Mouse (Mus musculus) neural tube, embryonic 11.5 days (tissue): Measurements from ENCODE around the gene Efr3b. TPM values are rescaled to one million over a fixed set of nuclear protein-coding genes. Genes with fewer than 3 reads are reported as not detected.

Experiments used
- ATAC-seq: fragments of 200-750 bp; cut with Nextera tagmentation; 2 replicates; pipeline ENCODE4 v1.8.0; 2017; ENCODE audit warnings: moderate number of reproducible peaks, mild to moderate bottlenecking, moderate TSS enrichment, moderate library complexity; ENCODE audit not compliant: insufficient read depth, low FRiP score, low TSS enrichment
- DNase-seq: peaks from one replicate; pipeline ENCODE4 v3.0.0-alpha.2; 2015; ENCODE audit warnings: low spot score
- H3K27ac ChIP-seq: fragments of 300-500 bp; sonication (generic); 2 replicates; pipeline ENCODE4 v1.5.1; 2014; ENCODE audit warnings: low read depth, mild to moderate bottlenecking, low read length
- H3K27me3 ChIP-seq: fragments of 300-500 bp; sonication (generic); 2 replicates; pipeline ENCODE4 v1.6.1; 2014; ENCODE audit warnings: mild to moderate bottlenecking, low read length, mixed read lengths; ENCODE audit not compliant: control insufficient read depth, insufficient read depth
- H3K36me3 ChIP-seq: fragments of 300-500 bp; sonication (generic); 2 replicates; pipeline ENCODE4 v1.6.1; 2014; ENCODE audit warnings: mild to moderate bottlenecking, low read length, moderate library complexity, mixed read lengths; ENCODE audit not compliant: control insufficient read depth, insufficient read depth
- H3K4me1 ChIP-seq: fragments of 300-500 bp; sonication (generic); 2 replicates; pipeline ENCODE4 v1.6.1; 2014; ENCODE audit warnings: low read length, mixed read lengths; ENCODE audit not compliant: control insufficient read depth, insufficient read depth
- H3K4me2 ChIP-seq: fragments of 300-500 bp; sonication (generic); 2 replicates; pipeline ENCODE4 v1.6.1; 2014; ENCODE audit warnings: low read depth, mild to moderate bottlenecking, moderate library complexity
- H3K4me3 ChIP-seq: fragments of 300-500 bp; sonication (generic); 2 replicates; pipeline ENCODE4 v1.5.1; 2014; ENCODE audit warnings: low read depth, low read length
- H3K9ac ChIP-seq: fragments of 300-500 bp; sonication (generic); 2 replicates; pipeline ENCODE4 v1.6.1; 2014; ENCODE audit warnings: mild to moderate bottlenecking, low read length
- H3K9me3 ChIP-seq: fragments of 300-500 bp; sonication (generic); 2 replicates; pipeline ENCODE4 v1.6.1; 2016; ENCODE audit warnings: low read length; ENCODE audit not compliant: control insufficient read depth
- WGBS: fragments of 180-500 bp; shearing (Covaris S2); extraction: QIAGEN DNeasy Blood & Tissue Kit; methylation state at CpG from one replicate; pipeline ENCODE4 v1.1.7; 2014; 5-methylcytosine and 5-hydroxymethylcytosine counted together
- polyA plus RNA-seq: library from polyadenylated mRNA; unstranded; fragments of >200 nt; fragmentation: Nextera tagmentation; extraction: Ambion mirVana; gene quantifications from 2 replicates; pipeline ENCODE4 v1.2.1, GENCODE M21; 2014

Gene Efr3b
- 14.1 and 17.5 TPM in 2 replicates for polyA plus RNA-seq

- H3K4me2 ChIP-seq: peak within 1 kb of the TSS; percentile 86
- DNase-seq (peak; percentile 94), ATAC-seq (peak; percentile 95)
- peaks cover 4% of the 10 kb centered on the region for H3K4me1 ChIP-seq
- H3K4me3 ChIP-seq: peak within 1 kb of the TSS; percentile 68
- no peaks in the 10 kb centered on the region for H3K36me3 ChIP-seq
- H3K9ac ChIP-seq: peak within 1 kb of the TSS; percentile 77
- WGBS: under 1% methylated on average over 62 of the region's 78 CpGs
- 0 out of 2 replicates have a peak, but pooled peaks cover 2% of the 10 kb centered on the region for H3K27me3 ChIP-seq
- H3K9me3 ChIP-seq: no peaks in the 10 kb centered on the region
- H3K27ac ChIP-seq: peak within 1 kb of the TSS; percentile 11; the same call in 1 of the 2 replicates
These were observed at the start of gene Efr3b for GRCm38 (mm10) chr12:4038061-4039041. Gene Efr3b (minus strand): TSS chr12:4038915.

DNA sequence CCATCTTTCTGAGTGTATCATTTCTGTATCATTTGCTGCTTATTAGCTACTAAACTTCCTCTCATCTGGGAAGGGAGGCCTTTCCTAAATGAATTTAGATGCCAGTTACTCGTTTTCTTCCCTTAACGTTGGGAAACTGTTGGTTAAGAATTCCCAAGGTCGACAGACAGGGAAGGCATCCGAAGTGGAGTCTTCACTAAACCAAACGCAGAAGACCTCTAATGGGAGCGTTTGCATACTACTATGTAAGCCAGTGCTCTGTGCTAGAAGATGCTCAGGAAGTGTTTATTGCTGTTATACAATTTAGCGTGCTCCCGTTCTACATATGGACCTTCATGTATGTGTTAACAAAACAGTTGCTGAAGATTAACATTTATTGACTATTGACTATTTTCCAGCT is 44.7 kb upstream of the Efr3b start:
- no peaks in the 10 kb centered on the region for H3K9me3 ChIP-seq
- ATAC-seq (no peak), DNase-seq (no peak)
- H3K9ac ChIP-seq: no peak overlapping the region
- no peaks in the 10 kb centered on the region; the same call in 1 of the 2 replicates for H3K4me1 ChIP-seq
- 78% methylated on average over 8 of the region's 8 CpGs for WGBS
- H3K36me3 ChIP-seq: no peaks in the 10 kb centered on the region; the same call in 1 of the 2 replicates
- H3K27me3 ChIP-seq: no peaks in the 10 kb centered on the region
- peak overlapping the region; percentile 59 for H3K4me2 ChIP-seq
- H3K4me3 ChIP-seq: no peak overlapping the region
- H3K27ac ChIP-seq: no peak overlapping the region

DNA sequence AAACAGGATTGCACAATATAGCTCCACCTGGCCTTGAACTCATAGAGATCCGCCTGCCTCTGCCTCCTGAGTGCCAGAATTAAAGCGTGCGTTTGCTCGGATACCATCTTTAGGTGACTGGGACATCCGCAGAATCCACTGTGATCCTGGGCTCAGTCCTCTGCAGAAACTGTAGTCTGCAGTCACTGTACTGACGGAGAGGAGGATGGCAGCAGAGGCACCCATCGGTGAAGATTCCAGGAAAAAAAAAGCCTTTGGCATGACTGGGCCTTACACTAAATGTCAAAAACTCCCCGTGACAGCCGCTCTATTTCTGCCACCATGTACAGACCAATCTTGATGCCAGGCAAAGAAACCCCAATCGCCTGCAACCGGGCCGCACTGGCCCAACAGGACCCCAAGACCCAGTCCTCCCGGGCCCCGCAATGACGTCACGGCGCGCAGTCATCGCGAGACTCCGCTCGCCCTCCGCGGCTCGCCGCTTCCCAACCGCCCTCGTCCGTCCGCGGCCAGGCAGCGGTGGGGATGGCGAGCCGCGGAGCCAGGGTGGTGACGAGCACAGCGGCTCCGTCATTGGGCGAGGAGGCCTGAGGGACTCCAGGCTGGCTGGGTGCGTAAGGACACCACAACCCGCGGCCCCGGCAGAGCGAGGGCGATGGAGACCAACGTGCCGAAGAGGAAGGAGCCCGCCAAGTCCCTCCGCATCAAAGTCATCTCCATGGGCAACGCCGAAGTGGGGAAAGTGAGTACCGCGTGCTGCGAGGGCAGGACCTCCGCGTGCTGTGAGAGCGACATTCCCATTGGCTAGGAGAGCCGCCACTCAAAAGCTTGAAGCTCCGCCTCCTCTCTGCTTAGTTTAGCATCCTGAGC is 43.7 kb upstream of the Efr3b start, which contains the start of gene Dnajc27:
Gene Dnajc27 (plus strand): TSS at position 452 of the 870 bp plus-strand sequence.
- no peaks in the 10 kb centered on the region for H3K27me3 ChIP-seq
- H3K4me3 ChIP-seq: peak within 1 kb of the TSS; percentile 47
- peak within 1 kb of the TSS; percentile 74 for H3K9ac ChIP-seq
- no peaks in the 10 kb centered on the region; the same call in 1 of the 2 replicates for H3K36me3 ChIP-seq
- 5% methylated on average over 59 of the region's 59 CpGs for WGBS
- peak within 1 kb of the TSS; percentile 59 for H3K4me2 ChIP-seq
- DNase-seq (peak; percentile 97), ATAC-seq (peak; percentile 99)
- no peaks in the 10 kb centered on the region for H3K9me3 ChIP-seq
- H3K4me1 ChIP-seq: no peaks in the 10 kb centered on the region; the same call in 1 of the 2 replicates
- peak within 1 kb of the TSS; percentile 93 for H3K27ac ChIP-seq

DNA sequence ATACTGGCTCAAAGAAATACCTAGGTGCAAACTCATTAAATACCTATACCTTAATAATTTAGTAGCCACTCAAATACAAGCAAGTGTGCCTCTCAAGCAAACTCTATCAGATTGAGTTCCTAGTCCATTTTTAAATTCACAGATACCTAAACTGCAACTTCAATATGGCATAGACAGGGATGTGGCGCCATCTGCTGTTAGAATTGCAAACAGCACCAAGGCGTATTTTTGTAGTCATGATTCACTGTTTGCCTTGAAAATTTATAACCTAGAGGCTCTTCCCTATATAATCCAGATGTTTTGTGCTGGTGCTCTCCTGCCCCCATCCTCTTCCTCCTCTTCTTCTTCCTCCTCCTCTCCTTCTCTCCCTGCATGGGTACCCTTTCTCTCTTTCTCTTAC is 41.6 kb upstream of the Efr3b start:
- Histone ChIP-seq H3K27ac (no peak overlapping the region), H3K4me1 (no peaks in the 10 kb centered on the region; the same call in 1 of the 2 replicates), H3K9ac (no peak overlapping the region), H3K4me2 (no peak overlapping the region), H3K27me3 (no peaks in the 10 kb centered on the region), H3K9me3 (no peaks in the 10 kb centered on the region), H3K36me3 (no peaks in the 10 kb centered on the region), H3K4me3 (no peak overlapping the region)
- 0% methylated on average over 2 of the region's 2 CpGs for WGBS
- no peak for ATAC-seq
- peak; percentile 78 for DNase-seq

DNA sequence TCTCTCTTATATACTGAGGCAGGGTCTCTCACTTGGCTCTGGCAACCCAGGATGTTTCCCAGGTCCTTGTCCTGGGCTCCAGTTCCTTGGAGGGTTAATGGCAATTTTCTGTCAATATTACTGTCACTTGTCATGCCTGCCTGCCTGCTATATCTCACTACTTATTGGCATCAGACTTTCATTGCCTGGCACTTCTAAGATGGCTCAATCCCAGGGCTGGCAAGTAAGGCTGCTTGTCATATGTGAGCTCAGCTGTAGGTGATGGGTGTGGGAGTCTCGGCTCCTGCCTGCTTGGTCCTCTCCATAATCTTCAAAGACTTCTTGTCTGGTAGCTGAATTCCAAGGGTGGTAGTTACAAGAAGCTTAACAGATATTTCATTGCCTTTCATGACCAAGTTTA is 39.4 kb upstream of the Efr3b start:
- Histone ChIP-seq H3K27me3 (no peaks in the 10 kb centered on the region), H3K4me2 (no peak overlapping the region), H3K9me3 (no peaks in the 10 kb centered on the region), H3K36me3 (no peaks in the 10 kb centered on the region), H3K9ac (no peak overlapping the region), H3K4me3 (no peak overlapping the region), H3K4me1 (no peaks in the 10 kb centered on the region; the same call in 1 of the 2 replicates), H3K27ac (no peak overlapping the region)
- ATAC-seq: no peak
- DNase-seq: no peak
- 83% methylated on average over 1 of the region's 1 CpGs for whole genome bisulfite sequencing

DNA sequence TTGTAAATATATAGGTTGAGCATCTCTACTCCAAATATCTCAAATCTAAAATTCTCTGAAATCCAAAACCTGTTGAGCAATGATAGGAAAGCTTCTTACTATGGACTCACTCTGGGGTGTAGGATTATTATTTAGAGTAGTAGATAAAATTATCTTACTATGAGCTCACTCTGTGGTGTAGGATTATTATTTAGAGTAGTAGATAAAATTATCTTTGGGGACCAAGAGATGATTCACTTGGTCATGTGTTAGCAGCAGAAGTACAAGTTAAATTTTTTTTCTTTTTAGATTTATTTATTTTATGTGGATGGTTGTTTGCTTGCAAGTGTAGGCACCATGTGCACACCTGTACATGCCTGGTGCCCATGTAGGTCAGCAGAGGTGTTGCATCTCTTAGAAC is 37.7 kb upstream of the Efr3b start:
- Histone ChIP-seq H3K27me3 (no peaks in the 10 kb centered on the region), H3K4me2 (no peak overlapping the region), H3K4me1 (no peaks in the 10 kb centered on the region), H3K9me3 (no peaks in the 10 kb centered on the region), H3K36me3 (no peaks in the 10 kb centered on the region), H3K27ac (no peak overlapping the region), H3K9ac (no peak overlapping the region), H3K4me3 (no peak overlapping the region)
- DNase-seq: no peak
- ATAC-seq: no peak

DNA sequence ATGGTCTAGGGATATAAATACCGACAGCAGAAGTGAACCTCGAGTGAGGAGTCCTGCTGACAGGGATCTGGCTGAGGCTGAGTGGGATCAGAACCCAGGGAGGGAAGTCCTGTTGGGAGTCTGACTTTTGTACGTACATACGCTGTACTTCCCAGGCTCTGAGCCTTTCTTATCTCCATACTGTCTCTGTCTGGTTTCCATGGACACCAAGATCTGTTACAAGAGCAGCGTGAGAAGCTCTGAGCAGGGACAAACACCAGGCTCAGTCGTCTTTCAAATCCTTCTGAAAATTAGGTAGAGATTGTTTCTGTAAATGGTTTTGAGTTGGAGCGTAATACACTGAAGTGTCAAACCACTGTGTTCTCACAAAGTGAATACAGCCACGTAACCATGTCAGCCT is 36.7 kb upstream of the Efr3b start:
- Histone ChIP-seq H3K4me2 (no peak overlapping the region), H3K27ac (no peak overlapping the region), H3K9me3 (no peaks in the 10 kb centered on the region), H3K9ac (no peak overlapping the region), H3K36me3 (no peaks in the 10 kb centered on the region), H3K4me1 (no peaks in the 10 kb centered on the region), H3K4me3 (no peak overlapping the region), H3K27me3 (no peaks in the 10 kb centered on the region)
- WGBS: 74% methylated on average over 8 of the region's 8 CpGs
- no peak for DNase-seq
- no peak for ATAC-seq

DNA sequence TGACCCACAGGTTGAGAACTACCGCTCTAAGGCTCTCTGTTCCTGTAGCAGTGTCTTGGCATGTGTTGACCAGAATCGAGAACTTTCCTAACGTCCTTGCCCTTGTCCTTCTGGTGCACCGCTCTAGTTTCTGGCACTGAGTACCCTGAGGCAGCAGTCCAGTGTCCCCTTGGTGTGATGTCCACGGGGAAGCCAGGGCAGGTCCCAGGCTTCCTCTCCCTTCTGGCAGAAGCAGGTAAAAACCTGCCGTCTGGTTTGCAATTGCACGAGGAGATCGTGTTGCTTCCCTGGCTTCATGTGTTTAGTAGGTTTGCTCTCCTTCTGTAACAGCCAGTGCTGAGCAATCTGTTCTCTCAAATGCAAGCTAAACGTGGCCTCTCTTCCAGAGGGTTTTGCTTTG is 33.0 kb upstream of the Efr3b start:
- H3K27ac ChIP-seq: no peak overlapping the region
- WGBS: 79% methylated on average over 9 of the region's 9 CpGs
- ATAC-seq: no peak

More for the DNA sequence above, 33.0 kb upstream of the Efr3b start:
- no peaks in the 10 kb centered on the region for H3K4me1 ChIP-seq
- no peak overlapping the region for H3K4me2 ChIP-seq
- H3K27me3 ChIP-seq: no peaks in the 10 kb centered on the region
- no peak for DNase-seq
- H3K9ac ChIP-seq: no peak overlapping the region
- H3K36me3 ChIP-seq: no peaks in the 10 kb centered on the region
- H3K9me3 ChIP-seq: no peaks in the 10 kb centered on the region
- H3K4me3 ChIP-seq: no peak overlapping the region
